Mouse (Mus musculus) testis, adult 10 weeks (tissue): ENCODE results near the gene Zfp354b. TPM values are rescaled to one million over a fixed set of nuclear protein-coding genes. Genes with fewer than 3 reads are reported as not detected.

Experiments used
- polyA plus RNA-seq: library from polyadenylated mRNA; stranded (reverse); fragments of 350-450 nt; fragmentation: Illumina TruSeq; extraction: RNeasy Lipid Tissue Mini Kit (QIAGEN cat#74804); gene quantifications from one replicate; pipeline ENCODE4 v1.2.3, GENCODE M21; 2014; ENCODE audit warnings: low read depth, low replicate concordance

Zfp354b gene
- 21.7 TPM for polyA plus RNA-seq

GRCm38 (mm10) chr11:50931451-50931866 lies at the start of gene Zfp354b:
Gene Zfp354b, minus strand, starts transcription at chr11:50931633.

GRCm38 (mm10) chr11:50966230-50966629 lies 34.8 kb upstream of the Zfp354b start, which contains the start of gene Olfr1378:
Gene Olfr1378, plus strand, starts transcription at chr11:50966530.

GRCm38 (mm10) chr11:50953665-50954064 lies 22.2 kb upstream of the Zfp354b start, which contains the start of gene Prop1:
Gene Prop1, minus strand, starts transcription at chr11:50953765.

GRCm38 (mm10) chr11:50943506-50943905 lies 12.1 kb upstream of the Zfp354b start, which contains the start of gene 4933414I15Rik:
Gene 4933414I15Rik, minus strand, starts transcription at chr11:50943765.

GRCm38 (mm10) chr11:50915671-50916320 lies 15.6 kb downstream of the Zfp354b start, which contains the start of gene Zfp2:
Gene Zfp2, minus strand, starts transcription at chr11:50916165.

GRCm38 (mm10) chr11:50887390-50888128 lies 43.9 kb downstream of the Zfp354b start, which contains the start of gene Zfp454:
Gene Zfp454, minus strand, starts transcription at chr11:50887651.

Other genes starting within 250 kb of the Zfp354b start
- 6.8 TPM for gene Zfp354c, start 103.9 kb downstream of the Zfp354b start, polyA plus RNA-seq
- 1.4 TPM for gene Zfp879, start 90.1 kb downstream of the Zfp354b start, polyA plus RNA-seq
- 0.43 TPM for gene Grm6, start 80.9 kb downstream of the Zfp354b start, polyA plus RNA-seq
- gene Zfp454, start 44.0 kb downstream of the Zfp354b start, polyA plus RNA-seq, result 0.53 TPM
- gene Zfp2, start 15.5 kb downstream of the Zfp354b start, polyA plus RNA-seq, result 2.7 TPM
- gene 4933414I15Rik, start 12.1 kb upstream of the Zfp354b start, polyA plus RNA-seq, result 66.2 TPM
- gene Prop1, start 22.1 kb upstream of the Zfp354b start, polyA plus RNA-seq, result not detected
- not detected for gene Olfr1378, start 34.9 kb upstream of the Zfp354b start, polyA plus RNA-seq
- gene Olfr1377, start 50.3 kb upstream of the Zfp354b start, polyA plus RNA-seq, result not detected
- not detected for gene Olfr51, start 72.0 kb upstream of the Zfp354b start, polyA plus RNA-seq
- gene Olfr54, start 82.6 kb upstream of the Zfp354b start, polyA plus RNA-seq, result not detected
- not detected for gene Olfr1375, start 116.5 kb upstream of the Zfp354b start, polyA plus RNA-seq
- 6.4 TPM for gene Zfp354a, start 127.6 kb upstream of the Zfp354b start, polyA plus RNA-seq